Mouse (Mus musculus) olfactory bulb, adult 2 months (tissue): ENCODE measurements around the gene Akap13. TPM values are rescaled to one million over a fixed set of nuclear protein-coding genes. Genes with fewer than 3 reads are reported as not detected.

ENCODE experiments used
- H3K27ac ChIP-seq: fragments of 200-500 bp; 2 replicates; pipeline ENCODE4 v1.5.1; 2012; ENCODE audit warnings: low read depth, low read length; ENCODE audit not compliant: insufficient read depth
- H3K4me1 ChIP-seq: fragments of 200-500 bp; 2 replicates; pipeline ENCODE4 v1.6.1; 2012; ENCODE audit warnings: low read length; ENCODE audit not compliant: control insufficient read depth, insufficient read depth
- H3K4me3 ChIP-seq: fragments of 200-500 bp; 2 replicates; pipeline ENCODE4 v1.5.1; 2012; ENCODE audit warnings: mild to moderate bottlenecking, low read depth, low read length, moderate library complexity; ENCODE audit not compliant: insufficient read depth
- CTCF ChIP-seq: fragments of 200-500 bp; IDR thresholded peaks from 2 replicates; pipeline ENCODE4 v1.5.1; 2012; ENCODE audit warnings: low read depth, mild to moderate bottlenecking, low read length, moderate library complexity; ENCODE audit not compliant: insufficient read depth
- POLR2A ChIP-seq: fragments of 200-500 bp; IDR thresholded peaks from 2 replicates; pipeline ENCODE4 v1.6.1; 2012; ENCODE audit warnings: mild to moderate bottlenecking, low read depth, low read length, moderate library complexity; ENCODE audit not compliant: insufficient read depth
- WGBS: fragments of 180-500 bp; shearing (Covaris S2); methylation state at CpG from one replicate; pipeline ENCODE4 v1.1.7; 2018; 5-methylcytosine and 5-hydroxymethylcytosine counted together
- polyA plus RNA-seq: library from polyadenylated mRNA; stranded (reverse); fragments of >200 nt; gene quantifications from 2 replicates; pipeline ENCODE4 v1.2.4, GENCODE M21; 2012; ENCODE audit warnings: low replicate concordance; ENCODE audit not compliant: missing spikeins, insufficient read depth, insufficient read length

The Akap13 gene
- polyA plus RNA-seq, 1 experiment = 67.2 TPM

GRCm38 (mm10) chr7:75594801-75595200, 139.5 kb downstream of the Akap13 start:
- TF ChIP-seq CTCF = no peak
- TF ChIP-seq POLR2A = no peak
- 84% methylated on average over 5 of the region's 5 CpGs for WGBS
- H3K27ac ChIP-seq = no peak overlapping the region
- H3K4me3 ChIP-seq = no peak overlapping the region
- H3K4me1 ChIP-seq = no peaks in the 10 kb centered on the region

- TF ChIP-seq CTCF = no peak
- no peak for TF ChIP-seq POLR2A
These were observed 139.9 kb downstream of the Akap13 start for GRCm38 (mm10) chr7:75595268-75595667.

GRCm38 (mm10) chr7:75596058-75596748, 140.9 kb downstream of the Akap13 start:
- no peaks in the 10 kb centered on the region for H3K4me1 ChIP-seq
- no peak overlapping the region for H3K4me3 ChIP-seq
- H3K27ac ChIP-seq = no peak overlapping the region
- 78% methylated on average over 6 of the region's 6 CpGs for WGBS
- TF ChIP-seq CTCF (no peak), POLR2A (no peak)

More at GRCm38 (mm10) chr7:75595268-75595667, 139.9 kb downstream of the Akap13 start:
- Histone ChIP-seq H3K4me1 (no peaks in the 10 kb centered on the region), H3K27ac (no peak overlapping the region), H3K4me3 (no peak overlapping the region)

- H3K4me1 ChIP-seq = no peaks in the 10 kb centered on the region
- TF ChIP-seq CTCF = no peak
- no peak for TF ChIP-seq POLR2A
- H3K4me3 ChIP-seq = no peak overlapping the region
- WGBS = 79% methylated on average over 2 of the region's 2 CpGs
- no peak overlapping the region for H3K27ac ChIP-seq
These were observed 142.5 kb downstream of the Akap13 start for GRCm38 (mm10) chr7:75597840-75598239.

GRCm38 (mm10) chr7:75600360-75601075, 145.2 kb downstream of the Akap13 start:
- H3K4me3 ChIP-seq = no peak overlapping the region
- TF ChIP-seq POLR2A = no peak
- TF ChIP-seq CTCF = no peak
- 94% methylated on average over 6 of the region's 6 CpGs for WGBS
- no peaks in the 10 kb centered on the region for H3K4me1 ChIP-seq
- H3K27ac ChIP-seq = no peak overlapping the region

GRCm38 (mm10) chr7:75607248-75607647, 151.9 kb downstream of the Akap13 start:
- no peak overlapping the region for H3K27ac ChIP-seq
- TF ChIP-seq CTCF (no peak), POLR2A (no peak)
- H3K4me1 ChIP-seq = peaks cover 2% of the 10 kb centered on the region; the same call in 1 of the 2 replicates
- 74% methylated on average over 3 of the region's 3 CpGs for WGBS
- H3K4me3 ChIP-seq = no peak overlapping the region

- TF ChIP-seq CTCF (no peak), POLR2A (no peak)
- WGBS = 81% methylated on average over 5 of the region's 5 CpGs
- H3K4me3 ChIP-seq = no peak overlapping the region
- H3K27ac ChIP-seq = no peak overlapping the region
- H3K4me1 ChIP-seq = peaks cover 2% of the 10 kb centered on the region; the same call in 1 of the 2 replicates
These were observed 153.4 kb downstream of the Akap13 start for GRCm38 (mm10) chr7:75608716-75609115.

GRCm38 (mm10) chr7:75609456-75610262, 154.3 kb downstream of the Akap13 start:
- Histone ChIP-seq H3K4me1 (peaks cover 2% of the 10 kb centered on the region; the same call in 1 of the 2 replicates), H3K27ac (no peak overlapping the region), H3K4me3 (no peak overlapping the region)
- TF ChIP-seq CTCF (no peak), POLR2A (no peak)
- 90% methylated on average over 14 of the region's 14 CpGs for WGBS

GRCm38 (mm10) chr7:75610391-75610790, 155.1 kb downstream of the Akap13 start:
- H3K27ac ChIP-seq = no peak overlapping the region
- TF ChIP-seq POLR2A (no peak), CTCF (no peak)
- WGBS = 76% methylated on average over 9 of the region's 9 CpGs

More at GRCm38 (mm10) chr7:75610391-75610790, 155.1 kb downstream of the Akap13 start:
- Histone ChIP-seq H3K4me1 (peaks cover 2% of the 10 kb centered on the region; the same call in 1 of the 2 replicates), H3K4me3 (no peak overlapping the region)
